Mouse (Mus musculus) heart, adult 2 months (tissue): ENCODE data around the gene Map4k2.

Experiments used
- EP300 ChIP-seq: fragments of 200-500 bp; IDR thresholded peaks from 2 replicates; pipeline ENCODE4 v1.6.1; 2011; ENCODE audit warnings: low read depth, low read length, control low read depth; ENCODE audit not compliant: insufficient read depth
- POLR2A ChIP-seq: fragments of 200-500 bp; IDR thresholded peaks from 2 replicates; pipeline ENCODE4 v1.6.1; 2011; ENCODE audit warnings: mild to moderate bottlenecking, low read depth, low read length, control low read depth; ENCODE audit not compliant: insufficient read depth

DNA sequence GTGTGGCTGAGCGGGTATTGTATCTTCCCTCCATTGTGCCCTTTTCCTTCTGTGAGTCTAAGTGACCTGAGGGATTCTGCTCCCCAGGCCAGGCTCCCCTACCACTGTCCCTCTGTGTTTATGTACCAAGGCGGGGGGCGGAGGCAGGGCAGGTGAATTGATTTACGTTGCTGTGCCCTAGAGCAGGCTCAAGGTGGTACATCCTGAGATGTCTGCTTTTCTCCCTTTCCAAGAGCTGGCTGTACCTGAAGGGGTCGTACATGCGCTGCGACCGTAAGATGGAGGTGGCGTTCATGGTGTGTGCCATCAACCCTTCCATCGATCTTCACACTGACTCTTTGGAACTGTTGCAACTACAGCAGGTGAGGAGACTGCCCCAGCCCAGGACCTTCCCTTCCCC is 4.0 kb upstream of the Map4k2 start:
- TF ChIP-seq POLR2A, result no peak
- no peak for TF ChIP-seq EP300
